Mouse (Mus musculus) ES-E14 (cell line): ENCODE data around the gene Fam71a.

Experiments
- CHD2 ChIP-seq: IDR thresholded peaks from 2 replicates; pipeline ENCODE4 v1.6.1; 2014; ENCODE audit warnings: mild to moderate bottlenecking, low read depth, low read length, inconsistent platforms
- HCFC1 ChIP-seq: IDR thresholded peaks from 2 replicates; pipeline ENCODE4 v1.6.1; 2012; ENCODE audit warnings: low read length, inconsistent platforms, borderline replicate concordance; ENCODE audit not compliant: insufficient read depth
- ZNF384 ChIP-seq: IDR thresholded peaks from 2 replicates; pipeline ENCODE4 v1.6.1; 2012; ENCODE audit warnings: low read depth, low read length, inconsistent platforms

DNA sequence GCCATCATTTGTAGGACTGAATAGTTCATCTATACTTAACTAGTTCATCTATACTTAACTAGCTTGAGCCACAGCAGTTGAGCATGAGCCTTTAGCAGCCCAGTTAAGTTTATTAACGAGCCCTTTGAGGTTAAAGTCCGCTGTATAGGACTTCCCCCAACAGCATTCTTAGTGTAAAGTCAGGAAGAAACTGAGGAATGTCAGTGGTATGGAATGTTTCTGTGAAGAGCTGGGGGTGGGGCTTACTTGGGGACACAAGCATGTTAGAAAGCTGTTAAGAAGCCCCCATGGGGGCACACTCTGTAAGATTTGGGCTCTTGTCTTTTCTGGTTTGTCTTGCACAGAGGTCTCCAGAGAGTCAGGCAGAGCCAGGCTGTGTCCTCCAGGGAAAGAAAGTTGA is 15.2 kb upstream of the Fam71a start:
- TF ChIP-seq ZNF384: no peak
- TF ChIP-seq HCFC1: no peak
- TF ChIP-seq CHD2: no peak
